Mouse (Mus musculus) C2C12 (cell line): Measurements from ENCODE around the gene Mapk11.

Experiments used
- CEBPB ChIP-seq: IDR thresholded peaks from one replicate; pipeline ENCODE4 v1.6.1; 2011; ENCODE audit warnings: low read depth, mild to moderate bottlenecking, control low read depth, moderate library complexity
- CTCF ChIP-seq: IDR thresholded peaks from one replicate; pipeline ENCODE4 v1.5.1; 2011; ENCODE audit not compliant: control insufficient read depth, insufficient read depth, insufficient read length
- MAX ChIP-seq: IDR thresholded peaks from one replicate; pipeline ENCODE4 v1.6.1; 2011; ENCODE audit warnings: mild to moderate bottlenecking, control low read depth
- MYOD1 ChIP-seq: IDR thresholded peaks from one replicate; pipeline ENCODE4 v1.6.1; 2011; ENCODE audit warnings: low read depth; ENCODE audit not compliant: control insufficient read depth, insufficient read length
- MYOG ChIP-seq: IDR thresholded peaks from one replicate; pipeline ENCODE4 v1.6.1; 2011; ENCODE audit not compliant: control insufficient read depth, insufficient read length; ENCODE audit errors: extremely low read depth
- USF1 ChIP-seq: IDR thresholded peaks from one replicate; pipeline ENCODE4 v1.6.1; 2011; ENCODE audit warnings: low read depth, mild to moderate bottlenecking, control low read depth, moderate library complexity

DNA sequence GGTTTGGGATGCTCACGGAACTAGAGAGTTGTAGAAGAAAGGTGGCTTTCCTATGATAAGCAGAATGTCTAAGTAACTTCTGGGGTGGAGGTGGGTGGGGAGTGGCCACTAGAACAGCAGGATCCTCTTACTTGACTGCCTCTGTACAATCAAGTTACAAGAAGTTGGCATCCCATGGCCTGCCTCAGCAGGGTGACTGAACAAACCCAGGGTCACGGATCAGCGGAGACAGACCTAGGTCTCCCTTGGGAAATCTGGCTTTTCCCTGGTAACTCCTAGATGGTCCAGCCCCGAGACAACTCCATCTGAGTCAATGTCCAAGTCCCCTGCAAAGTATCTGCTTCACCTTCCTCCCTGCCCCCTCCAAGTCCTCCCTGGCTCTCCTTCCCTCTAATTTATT, 1.5 kb downstream of the Mapk11 start:
- TF ChIP-seq CTCF (no peak), CEBPB (no peak), MAX (no peak), USF1 (no peak), MYOG (no peak), MYOD1 (no peak)
